Mouse (Mus musculus): ENCODE measurements around the gene Gprc6a.

The Gprc6a gene

GRCm38 (mm10) chr10:51631411-51632136 is at the start of gene Gprc6a:
Gprc6a (minus strand) TSS chr10:51631461.
- DNase-seq: no peak

GRCm38 (mm10) chr10:51678251-51678639 is 47.0 kb upstream of the Gprc6a start:
- DNase-seq: no peak

- peak in 1 of 2 experiments; percentile 26 for DNase-seq
Observed at GRCm38 (mm10) chr10:51677548-51678250, 46.4 kb upstream of the Gprc6a start, which contains the start of gene Rfx6. Rfx6 (plus strand) TSS chr10:51677756.

GRCm38 (mm10) chr10:51672082-51672779 is 41.0 kb upstream of the Gprc6a start:
- DNase-seq: no peak

GRCm38 (mm10) chr10:51671583-51671982 is 40.3 kb upstream of the Gprc6a start:
- no peak for DNase-seq

- peak in 1 of 2 experiments; percentile 24 for DNase-seq
Observed at GRCm38 (mm10) chr10:51669334-51669733, 38.1 kb upstream of the Gprc6a start.

- no peak for DNase-seq
Observed at GRCm38 (mm10) chr10:51657324-51657723, 26.1 kb upstream of the Gprc6a start.

- no peak for DNase-seq
Observed at GRCm38 (mm10) chr10:51649506-51650221, 18.4 kb upstream of the Gprc6a start.

GRCm38 (mm10) chr10:51621193-51621592 is 10.1 kb downstream of the Gprc6a start:
- DNase-seq: no peak

GRCm38 (mm10) chr10:51620126-51620525 is 11.1 kb downstream of the Gprc6a start:
- DNase-seq: no peak

GRCm38 (mm10) chr10:51618538-51618937 is 12.7 kb downstream of the Gprc6a start:
- no peak for DNase-seq

GRCm38 (mm10) chr10:51614826-51615590 is 16.3 kb downstream of the Gprc6a start:
- DNase-seq: no peak

GRCm38 (mm10) chr10:51613421-51613820 is 17.8 kb downstream of the Gprc6a start:
- no peak for DNase-seq

- DNase-seq: no peak
Observed at GRCm38 (mm10) chr10:51611969-51612682, 19.1 kb downstream of the Gprc6a start.

- DNase-seq: no peak
Observed at GRCm38 (mm10) chr10:51609741-51610425, 21.4 kb downstream of the Gprc6a start.

GRCm38 (mm10) chr10:51596928-51597635 is 34.2 kb downstream of the Gprc6a start:
- DNase-seq: no peak

GRCm38 (mm10) chr10:51595001-51595931 is 36.0 kb downstream of the Gprc6a start:
- peak; percentile 4 to 29 for DNase-seq

GRCm38 (mm10) chr10:51591574-51591973 is 39.7 kb downstream of the Gprc6a start:
- no peak for DNase-seq

GRCm38 (mm10) chr10:51590139-51590574 is 41.1 kb downstream of the Gprc6a start, which contains the start of gene Fam162b:
Fam162b (minus strand) TSS chr10:51590517.
- DNase-seq: no peak
